Mouse (Mus musculus) kidney, postnatal 4 days (tissue): ENCODE measurements around the gene Pgap3.

ENCODE experiments used
- DNase-seq, 2 experiments: peaks; one replicate each; pipeline ENCODE4 v3.0.0; 2021; ENCODE audit warnings: mixed read lengths in 2 of 2

The Pgap3 gene

DNA sequence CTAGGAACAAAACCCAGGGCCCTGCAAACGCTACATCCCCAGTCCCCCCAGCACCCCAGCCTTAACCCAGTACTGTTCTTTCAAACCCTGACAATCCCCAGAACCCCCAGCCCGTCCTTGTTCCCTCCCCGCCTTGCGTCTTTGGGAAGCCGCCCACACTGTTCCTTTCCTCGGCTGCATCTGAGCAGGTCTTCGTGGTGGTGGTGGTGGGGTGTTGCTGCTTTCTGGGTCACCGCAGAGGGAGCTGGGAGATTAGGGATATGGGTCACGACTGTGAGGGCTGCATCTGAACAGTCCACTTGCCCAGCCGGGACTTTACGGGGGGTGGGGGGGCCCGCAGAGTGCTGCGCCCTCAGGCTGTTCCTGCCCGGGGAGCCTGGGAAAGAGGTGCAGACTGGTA lies 45.8 kb downstream of the Pgap3 start:
- DNase-seq: no peak

DNA sequence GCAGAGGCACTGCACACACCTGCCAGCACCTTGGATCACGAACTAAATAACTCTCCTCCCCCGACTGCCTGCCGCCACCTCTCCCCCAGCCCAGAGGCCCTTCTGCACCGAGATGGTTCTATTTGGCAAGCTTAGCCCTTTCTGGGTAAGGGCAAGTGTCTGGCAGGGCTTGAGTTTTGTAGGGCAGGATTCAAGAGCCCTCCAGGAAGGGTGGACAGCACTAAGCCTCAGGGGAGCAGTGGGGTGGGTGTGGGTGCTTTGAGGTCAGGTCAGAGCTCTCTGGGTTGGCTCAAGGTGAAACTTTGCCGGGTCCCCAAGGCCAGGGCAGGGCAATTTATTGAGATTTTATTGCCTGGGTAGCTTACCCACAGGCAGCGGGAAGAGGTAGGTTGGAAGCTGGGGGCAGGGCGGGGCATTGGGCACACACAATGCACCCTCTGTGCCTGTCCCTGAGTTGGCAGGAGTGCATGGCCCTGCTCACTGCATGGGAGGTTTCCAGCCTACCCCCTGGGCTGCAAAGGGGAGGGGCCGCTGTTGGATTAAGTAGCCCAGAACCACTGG lies 46.6 kb downstream of the Pgap3 start:
- DNase-seq: peak in 1 of 2 experiments; percentile 38

DNA sequence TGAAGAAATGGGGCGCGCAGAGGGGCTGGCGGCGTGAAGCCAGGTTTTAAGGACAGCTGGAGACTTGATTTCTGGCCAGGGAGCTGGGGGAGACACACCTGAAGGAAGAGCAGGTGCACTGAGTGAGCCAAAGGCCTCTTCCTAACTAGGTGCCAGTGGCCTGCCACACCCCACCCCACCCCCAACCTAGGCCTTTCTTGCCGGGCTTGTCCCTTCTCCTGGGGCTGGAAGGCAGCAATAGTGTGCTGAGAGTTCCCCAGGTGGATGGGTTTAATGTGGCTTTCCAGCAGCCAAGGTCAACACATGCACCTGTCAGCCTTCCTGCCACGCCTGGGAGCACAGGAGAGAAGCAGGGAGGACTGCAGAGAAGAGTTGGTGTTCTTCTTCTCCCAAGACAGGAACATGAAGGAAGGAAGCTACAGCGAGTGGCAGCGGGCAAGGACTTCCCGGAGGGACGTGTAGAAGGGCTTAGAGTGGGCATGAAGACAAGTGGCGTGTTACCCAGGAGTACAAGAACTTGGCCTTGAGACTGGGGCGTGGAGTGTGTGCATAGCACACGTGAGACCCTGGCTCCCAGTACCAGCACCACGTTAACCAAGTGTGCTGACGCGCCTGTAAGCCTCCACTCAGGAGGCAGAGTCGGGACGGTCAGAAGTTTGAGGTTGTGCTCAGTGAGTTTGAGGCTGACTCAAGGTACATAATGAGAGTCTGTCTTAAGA lies 47.9 kb downstream of the Pgap3 start:
- DNase-seq: no peak

GRCm38 (mm10) chr11:98349308-98349707 lies 51.0 kb downstream of the Pgap3 start:
- DNase-seq: no peak

DNA sequence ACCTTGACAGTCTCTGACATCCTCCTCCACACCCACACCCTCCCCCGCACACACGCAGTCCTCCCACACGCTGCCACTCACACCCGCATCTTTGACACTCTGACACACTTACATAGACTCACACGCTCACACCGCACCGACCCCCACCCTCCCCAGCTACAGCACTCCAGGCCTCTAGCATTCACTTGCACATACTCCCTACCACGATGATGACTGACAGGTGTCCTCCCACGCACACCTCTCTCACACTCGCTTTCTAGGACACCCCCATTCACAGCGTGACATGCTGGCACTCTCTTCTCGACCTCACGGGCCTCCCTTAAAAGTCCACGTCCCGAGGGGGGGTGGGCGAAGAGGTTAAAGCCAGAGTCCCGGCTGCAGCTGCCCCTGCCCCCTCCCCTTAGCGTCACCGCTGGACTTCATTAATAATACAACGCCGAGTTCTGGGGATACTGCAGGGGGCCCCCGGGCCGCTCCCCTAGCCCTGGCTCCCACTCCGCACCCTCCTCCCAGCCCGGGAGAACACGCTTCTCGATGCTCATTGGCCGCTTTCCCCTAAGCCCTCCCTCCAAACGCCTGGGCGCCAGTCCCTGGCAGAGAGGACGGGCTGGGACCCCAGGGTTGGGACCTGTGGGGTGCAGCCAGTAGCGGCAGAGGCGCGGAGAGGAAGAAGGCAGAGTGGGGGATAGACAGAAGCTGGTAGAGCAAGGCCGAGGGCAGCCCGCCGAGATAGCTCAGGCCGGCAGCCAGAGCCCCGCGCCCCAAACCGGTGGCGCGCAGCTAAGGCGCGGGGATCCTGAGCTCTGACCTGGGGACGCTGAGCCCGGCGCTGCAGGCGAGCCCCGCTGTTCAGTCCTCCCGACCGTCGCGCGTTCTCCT lies 52.0 kb downstream of the Pgap3 start, which contains the start of gene Ppp1r1b:
TSS of gene Ppp1r1b (plus strand) at position 322 of the 879 bp plus-strand sequence.
- peak; percentile 67 to 73 for DNase-seq

DNA sequence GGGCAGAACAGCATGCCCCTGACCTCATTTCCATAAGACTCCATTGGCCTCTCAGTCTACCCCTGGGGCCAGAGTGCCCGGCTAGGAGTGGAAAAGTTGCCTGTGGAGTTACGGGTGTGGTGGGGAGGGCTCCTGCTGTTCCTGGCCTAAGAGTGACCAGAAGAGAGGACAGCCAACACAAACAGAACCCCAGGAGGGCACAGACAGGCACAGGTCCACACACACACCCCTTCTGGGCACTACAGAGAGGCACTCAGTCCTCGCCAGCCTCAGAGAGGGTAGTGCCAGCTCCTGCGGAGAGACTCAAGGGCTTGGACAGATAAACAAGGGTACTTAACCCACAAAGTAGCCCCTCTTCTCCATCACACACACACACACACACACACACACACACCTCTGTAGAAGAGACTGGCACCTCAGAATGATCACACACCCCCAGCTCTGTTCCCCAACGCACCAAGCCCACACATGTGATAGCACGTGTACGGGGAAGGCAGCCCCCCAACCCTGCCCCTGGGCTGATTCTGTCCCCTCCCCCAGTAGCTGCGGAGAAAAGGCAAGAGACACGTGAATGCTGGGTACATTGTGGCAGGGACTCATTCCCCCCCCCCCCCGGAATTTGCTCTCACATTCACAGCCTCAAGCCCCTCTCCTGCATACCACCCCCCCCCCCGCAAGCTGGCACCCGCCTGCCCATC lies 52.8 kb downstream of the Pgap3 start:
- DNase-seq: no peak

- DNase-seq: no peak
These were observed 54.1 kb downstream of the Pgap3 start for GRCm38 (mm10) chr11:98346168-98346567.

- peak; percentile 91 for DNase-seq
These were observed 55.0 kb downstream of the Pgap3 start for GRCm38 (mm10) chr11:98345253-98345652.

DNA sequence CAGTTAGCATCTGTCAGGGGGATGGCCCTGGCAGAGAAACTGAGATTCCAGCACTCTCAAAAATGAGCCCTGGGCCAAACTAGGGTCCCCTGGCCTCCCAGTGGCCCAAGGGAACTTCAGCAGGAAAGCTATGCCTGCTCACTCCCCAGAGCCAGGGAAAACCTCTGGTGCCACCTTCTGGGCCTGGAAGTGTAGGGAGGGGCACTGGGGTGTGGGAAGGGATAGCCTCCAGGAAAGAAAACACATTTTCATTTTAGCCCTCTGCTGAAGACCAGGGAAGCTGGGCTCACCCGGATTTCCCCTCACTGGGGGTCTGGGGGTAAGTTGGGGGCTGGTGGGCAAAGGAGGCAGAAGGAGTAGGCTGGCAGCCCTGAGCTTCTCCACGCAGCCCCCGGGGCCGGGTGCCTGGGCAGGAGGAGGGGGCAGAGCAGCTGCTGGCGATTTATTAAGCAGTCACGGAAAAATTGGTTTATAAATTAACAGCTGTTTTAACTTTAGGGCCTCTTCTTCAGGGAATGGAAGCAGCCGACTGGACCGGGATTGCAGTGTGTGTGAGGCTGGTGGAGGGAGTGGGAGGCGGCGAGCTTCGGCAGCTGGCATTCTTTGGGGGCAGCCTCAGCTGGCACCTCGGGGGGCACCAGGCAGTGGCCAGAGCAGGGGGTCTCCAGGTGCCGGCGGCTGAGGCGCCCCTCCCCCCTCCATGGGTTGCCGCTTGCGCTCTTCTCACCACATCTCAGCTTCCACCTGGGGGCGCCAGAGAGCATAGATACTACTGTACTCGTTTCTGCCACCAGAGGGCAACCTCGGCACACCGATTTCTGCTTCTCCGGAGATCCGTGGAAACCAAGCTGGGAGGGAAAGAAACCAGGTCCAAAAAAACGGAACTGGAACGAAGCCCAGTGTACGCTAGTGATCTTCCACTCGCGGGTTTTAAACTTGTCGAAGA lies 58.0 kb downstream of the Pgap3 start:
- DNase-seq: peak; percentile 95 to 97

DNA sequence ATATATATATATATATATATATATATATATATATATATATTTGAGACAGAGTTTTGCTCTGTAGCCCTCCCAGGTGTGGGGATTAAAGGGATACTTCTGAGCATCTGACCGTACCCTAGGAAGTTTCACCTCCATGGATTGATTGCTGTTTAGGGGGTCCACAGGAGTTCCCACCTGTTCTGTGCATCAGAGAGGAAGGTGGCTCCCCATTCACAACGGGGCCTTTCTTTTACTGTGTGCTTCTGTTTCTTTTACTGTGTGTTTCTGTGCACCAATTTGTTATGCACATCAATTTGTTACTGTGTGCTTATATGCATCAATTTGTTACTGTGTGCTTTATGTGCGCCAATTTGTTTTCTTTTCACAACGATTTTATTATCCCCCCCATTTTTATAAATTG lies 59.1 kb downstream of the Pgap3 start:
- no peak for DNase-seq

- no peak for DNase-seq
These were observed 59.7 kb downstream of the Pgap3 start for GRCm38 (mm10) chr11:98340597-98340996.

GRCm38 (mm10) chr11:98339679-98340287 lies 60.5 kb downstream of the Pgap3 start:
- no peak for DNase-seq

DNA sequence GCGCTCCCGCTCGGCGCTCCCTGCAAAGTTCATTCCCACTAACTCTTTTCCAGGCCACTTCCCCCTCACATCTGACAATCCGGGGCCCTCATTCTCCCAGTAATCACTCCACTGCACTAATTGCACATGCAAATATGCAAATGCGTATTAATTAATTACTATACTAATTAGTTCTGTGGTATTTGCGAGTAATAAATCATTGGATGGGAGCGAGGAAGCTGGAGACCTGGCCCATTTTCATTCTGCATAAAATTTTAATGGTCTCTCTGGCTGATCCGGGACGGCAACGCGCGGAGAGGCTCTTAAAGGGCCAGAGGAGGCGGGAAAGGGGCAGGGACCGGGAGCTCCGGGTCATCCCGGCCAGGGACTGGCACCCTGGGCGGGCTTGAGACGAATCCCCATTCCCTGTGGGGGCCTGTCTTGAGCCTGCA lies 61.2 kb downstream of the Pgap3 start:
- DNase-seq: peak in 1 of 2 experiments; percentile 55
